Mouse (Mus musculus) midbrain, postnatal 0 days (tissue): ENCODE measurements around the gene Wrap53. TPM values are rescaled to one million over a fixed set of nuclear protein-coding genes. Genes with fewer than 3 reads are reported as not detected.

Experiments
- ATAC-seq: fragments of 200-750 bp; cut with Nextera tagmentation; 2 replicates; pipeline ENCODE4 v1.8.0; 2017; ENCODE audit warnings: moderate number of reproducible peaks, mild to moderate bottlenecking, moderate TSS enrichment, moderate library complexity; ENCODE audit not compliant: low FRiP score
- DNase-seq: peaks from one replicate; pipeline ENCODE4 v3.0.0-alpha.2; 2015; ENCODE audit warnings: low spot score
- H3K27ac ChIP-seq: fragments of 300-500 bp; sonication (generic); 2 replicates; pipeline ENCODE4 v1.5.1; 2014; ENCODE audit warnings: low read depth, mild to moderate bottlenecking, low read length, mixed read lengths
- H3K27me3 ChIP-seq: fragments of 300-500 bp; sonication (generic); 2 replicates; pipeline ENCODE4 v1.6.1; 2014; ENCODE audit warnings: low read length, control low read depth, mixed read lengths; ENCODE audit not compliant: insufficient read depth
- H3K36me3 ChIP-seq: fragments of 300-500 bp; sonication (generic); 2 replicates; pipeline ENCODE4 v1.6.1; 2014; ENCODE audit warnings: low read length, control low read depth, mixed read lengths; ENCODE audit not compliant: insufficient read depth
- H3K4me1 ChIP-seq: fragments of 300-500 bp; sonication (generic); 2 replicates; pipeline ENCODE4 v1.6.1; 2014; ENCODE audit warnings: mild to moderate bottlenecking, control low read depth, antibody characterized with exemption, low read length, mixed read lengths; ENCODE audit not compliant: insufficient read depth
- H3K4me2 ChIP-seq: fragments of 300-500 bp; sonication (generic); 2 replicates; pipeline ENCODE4 v1.6.1; 2014; ENCODE audit warnings: low read depth, mild to moderate bottlenecking, low read length, mixed read lengths; ENCODE audit not compliant: poor library complexity, severe bottlenecking
- H3K4me3 ChIP-seq: fragments of 300-500 bp; sonication (generic); 2 replicates; pipeline ENCODE4 v1.5.1; 2014; ENCODE audit warnings: low read depth, mild to moderate bottlenecking, low read length, moderate library complexity
- H3K9ac ChIP-seq: fragments of 300-500 bp; sonication (generic); replicated peaks from 2 replicates; pipeline ENCODE4 v1.6.1; 2014; ENCODE audit warnings: mild to moderate bottlenecking, low read length, moderate library complexity, mixed read lengths; ENCODE audit not compliant: poor library complexity, severe bottlenecking
- H3K9me3 ChIP-seq: fragments of 300-500 bp; sonication (generic); 2 replicates; pipeline ENCODE4 v1.6.1; 2016; ENCODE audit warnings: low read length, control low read depth
- CTCF ChIP-seq: IDR thresholded peaks from 2 replicates; pipeline ENCODE4 v1.5.1; 2016; ENCODE audit warnings: antibody characterized with exemption, mild to moderate bottlenecking
- WGBS: fragments of 180-500 bp; shearing (Covaris S2); extraction: QIAGEN DNeasy Blood & Tissue Kit; methylation state at CpG from one replicate; pipeline ENCODE4 v1.1.7; 2014; 5-methylcytosine and 5-hydroxymethylcytosine counted together
- polyA plus RNA-seq: library from polyadenylated mRNA; unstranded; fragments of >200 nt; fragmentation: Nextera tagmentation; extraction: Ambion mirVana; gene quantifications from 2 replicates; pipeline ENCODE4 v1.2.1, GENCODE M21; 2015
- total RNA-seq: library from RNA; depleted of rRNA; stranded (reverse); fragments of >200 nt; gene quantifications from 2 replicates; pipeline ENCODE4 v1.2.3, GENCODE M21; 2014

Gene Wrap53
- total and polyA plus RNA-seq, 2 experiments from 2014 or later, result 14.2 to 15.7 TPM

DNA sequence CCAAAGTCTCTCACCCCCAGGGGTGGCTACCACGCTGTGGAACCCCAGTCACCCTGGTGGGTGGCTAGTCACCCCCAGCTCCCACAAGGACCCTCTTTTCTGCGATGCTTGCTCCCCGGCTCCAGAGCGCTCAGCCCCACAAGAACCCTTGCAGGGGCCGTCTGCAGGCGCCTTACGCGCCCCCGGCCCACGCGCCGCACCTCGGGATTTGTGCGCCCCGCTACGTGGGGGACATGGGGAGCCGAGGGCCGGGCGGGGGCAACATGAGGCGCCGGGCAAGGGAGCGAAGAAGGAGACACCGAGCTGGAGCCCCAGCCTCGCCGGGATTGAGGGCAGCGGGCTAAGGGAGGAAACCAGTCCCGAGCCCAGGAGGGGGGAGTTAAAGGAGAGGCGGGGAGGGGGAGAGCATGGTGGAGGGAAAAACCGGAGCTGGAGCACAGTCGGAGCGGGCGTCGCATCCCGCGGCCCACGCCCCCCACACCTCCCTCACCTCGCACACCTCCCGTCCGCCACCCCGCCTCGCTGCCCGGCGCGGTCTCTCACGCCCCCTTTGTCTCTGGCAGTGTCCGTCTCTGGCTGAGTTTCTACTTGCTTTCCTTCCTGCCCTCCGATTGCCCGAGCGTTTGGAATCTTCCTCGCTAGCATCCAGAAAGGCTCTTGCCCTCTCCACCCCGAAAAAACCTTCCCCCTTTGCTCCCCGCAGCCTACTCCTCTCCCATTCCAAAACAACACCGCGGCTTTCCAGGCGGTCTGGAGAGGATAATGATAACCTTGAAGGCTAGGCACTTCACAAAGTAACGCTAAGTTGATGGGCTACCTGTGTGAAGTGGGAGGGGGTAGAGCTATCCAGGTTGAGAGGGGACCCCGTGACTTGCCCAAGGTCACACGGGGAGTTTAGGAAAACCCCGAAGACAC lies 19.9 kb downstream of the Wrap53 start, which contains the start of gene Efnb3:
Gene Efnb3 (minus strand): TSS at position 355 of the 915 bp plus-strand sequence.
- peak within 1 kb of the TSS; percentile 98 for H3K9ac ChIP-seq
- H3K36me3 ChIP-seq, result peaks cover 22% of the 10 kb centered on the region
- H3K4me2 ChIP-seq, result peak within 1 kb of the TSS; percentile 83
- no peaks in the 10 kb centered on the region for H3K9me3 ChIP-seq
- H3K27ac ChIP-seq, result peak within 1 kb of the TSS; percentile 91
- H3K4me3 ChIP-seq, result peak within 1 kb of the TSS; percentile 91
- WGBS, result 1% methylated on average over 51 of the region's 59 CpGs
- no peaks in the 10 kb centered on the region for H3K27me3 ChIP-seq
- ATAC-seq (peak; percentile 56), DNase-seq (peak; percentile 82)
- H3K4me1 ChIP-seq, result peaks cover 34% of the 10 kb centered on the region
- TF ChIP-seq CTCF, result no peak

DNA sequence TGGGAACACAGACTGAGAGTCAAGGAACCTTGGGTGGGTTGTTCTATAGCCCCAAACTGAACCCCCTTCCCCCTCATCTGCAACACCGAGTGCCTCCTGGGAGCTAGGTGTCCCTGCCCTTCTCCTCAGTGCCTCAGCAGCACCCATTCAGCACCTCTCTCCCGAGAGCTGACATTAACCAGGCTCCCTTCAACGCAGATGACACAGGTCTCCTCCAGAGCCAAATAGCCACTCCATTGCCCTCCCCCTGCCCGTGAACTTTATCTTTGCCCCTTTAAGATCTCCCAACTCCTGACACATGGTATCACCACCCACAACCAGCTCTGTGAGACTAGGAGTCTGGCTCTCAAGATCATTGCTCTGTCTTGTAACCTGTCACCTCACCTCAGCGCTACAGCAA lies 20.9 kb downstream of the Wrap53 start:
- 4% methylated on average over 5 of the region's 5 CpGs for WGBS
- DNase-seq (no peak), ATAC-seq (no peak)
- H3K9me3 ChIP-seq, result no peaks in the 10 kb centered on the region
- H3K4me1 ChIP-seq, result peaks cover 37% of the 10 kb centered on the region
- H3K36me3 ChIP-seq, result peaks cover 29% of the 10 kb centered on the region
- peak overlapping the region; percentile 91 for H3K4me3 ChIP-seq
- peak overlapping the region; percentile 98 for H3K9ac ChIP-seq
- peak overlapping the region; percentile 91 for H3K27ac ChIP-seq
- peak overlapping the region; percentile 83 for H3K4me2 ChIP-seq
- TF ChIP-seq CTCF, result no peak
- no peaks in the 10 kb centered on the region for H3K27me3 ChIP-seq

DNA sequence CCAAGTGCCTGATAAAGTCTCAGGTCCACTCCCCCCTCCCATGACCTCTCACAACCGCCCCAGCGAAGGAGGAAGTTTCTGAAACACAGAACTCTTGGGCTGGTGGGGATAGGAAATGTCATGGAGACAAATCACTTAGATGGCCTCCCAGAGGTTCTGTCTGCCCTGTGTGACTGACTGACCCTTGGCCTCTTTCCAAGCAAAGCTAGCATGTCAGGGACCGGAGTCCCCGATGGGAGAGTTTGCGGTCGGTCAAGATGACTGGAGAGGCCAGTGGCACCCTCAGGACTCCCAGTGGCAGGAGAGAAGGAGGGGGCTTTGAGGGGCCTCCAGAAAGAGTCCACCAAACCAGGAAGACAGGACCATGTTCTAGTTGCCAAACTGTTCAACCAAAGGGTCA lies 21.3 kb downstream of the Wrap53 start:
- WGBS, result 11% methylated on average over 6 of the region's 6 CpGs
- peak overlapping the region; percentile 91 for H3K27ac ChIP-seq
- peak overlapping the region; percentile 83 for H3K4me2 ChIP-seq
- H3K36me3 ChIP-seq, result peaks cover 28% of the 10 kb centered on the region
- no peaks in the 10 kb centered on the region for H3K27me3 ChIP-seq
- no peaks in the 10 kb centered on the region for H3K9me3 ChIP-seq
- H3K9ac ChIP-seq, result peak overlapping the region; percentile 98
- no peak for DNase-seq
- TF ChIP-seq CTCF, result no peak
- no peak for ATAC-seq
- H3K4me1 ChIP-seq, result peaks cover 39% of the 10 kb centered on the region
- H3K4me3 ChIP-seq, result peak overlapping the region; percentile 91

DNA sequence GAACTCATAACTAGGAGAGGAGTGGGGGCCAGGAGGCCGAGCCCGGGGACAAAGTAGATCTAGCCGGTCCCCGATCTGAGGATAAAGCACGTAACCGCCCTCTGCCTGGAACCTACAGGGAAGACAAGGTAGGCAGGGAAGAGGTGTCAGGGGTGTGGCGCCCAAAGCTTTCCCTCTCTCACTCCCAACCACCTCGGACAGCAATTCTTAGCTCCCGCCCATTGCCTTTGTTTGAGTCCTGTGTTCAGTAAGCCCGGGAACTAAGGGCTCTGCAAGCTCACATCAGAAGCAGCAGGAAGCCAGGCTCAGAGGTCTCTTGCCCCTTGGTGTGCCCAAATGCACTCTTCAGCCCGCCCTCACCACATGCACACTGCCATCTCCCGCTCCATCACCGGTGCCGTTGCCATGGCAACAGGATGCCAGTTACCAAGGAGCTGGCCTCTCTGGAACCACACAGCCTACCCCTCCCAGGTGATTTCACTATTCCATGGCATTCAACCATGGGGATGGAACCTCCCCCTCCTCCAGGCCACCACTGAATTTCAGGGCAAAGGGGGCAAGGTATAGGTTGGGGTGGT lies 22.6 kb downstream of the Wrap53 start:
- no peaks in the 10 kb centered on the region for H3K27me3 ChIP-seq
- peak overlapping the region; percentile 61 for H3K9ac ChIP-seq
- peak overlapping the region; percentile 91 for H3K4me3 ChIP-seq
- H3K36me3 ChIP-seq, result peaks cover 23% of the 10 kb centered on the region
- peak overlapping the region; percentile 65 for H3K27ac ChIP-seq
- no peak for TF ChIP-seq CTCF
- ATAC-seq, result no peak
- WGBS, result 8% methylated on average over 14 of the region's 14 CpGs
- H3K9me3 ChIP-seq, result no peaks in the 10 kb centered on the region
- peak overlapping the region; percentile 83 for H3K4me2 ChIP-seq
- H3K4me1 ChIP-seq, result peaks cover 51% of the 10 kb centered on the region
- peak; percentile 83 for DNase-seq

DNA sequence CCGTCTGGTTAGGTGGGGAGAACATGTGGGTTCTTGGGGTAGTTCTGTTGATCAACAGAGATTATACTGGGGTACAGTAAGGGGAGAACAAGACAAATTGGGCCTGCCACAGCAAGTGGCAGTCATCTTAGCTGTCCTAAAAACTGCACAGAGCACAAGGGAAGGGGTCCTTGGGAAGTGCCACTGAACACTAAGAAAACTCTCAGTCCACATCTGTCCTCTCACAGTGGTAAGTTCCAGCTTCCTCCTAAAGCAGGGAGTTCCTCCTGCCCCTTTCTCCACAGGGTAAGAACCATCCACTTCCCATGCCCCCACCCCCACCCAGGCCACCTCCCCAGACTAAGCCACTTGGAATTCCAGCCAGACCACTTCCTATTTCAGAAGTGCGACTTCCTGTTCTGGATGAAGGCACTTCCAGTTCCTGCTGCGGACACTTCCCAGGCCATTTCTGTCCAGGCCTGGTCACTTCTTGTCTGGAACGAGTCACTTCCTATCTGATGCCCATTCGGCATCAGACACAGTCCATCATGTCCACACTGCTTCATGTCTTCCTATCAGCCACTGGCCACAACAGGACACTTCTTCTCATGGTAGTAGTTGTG lies 25.4 kb downstream of the Wrap53 start:
- H3K4me3 ChIP-seq, result no peak overlapping the region
- 0 out of 2 replicates have a peak overlapping the region, but pooled peaks have one; percentile 33 for H3K9ac ChIP-seq
- peaks cover 45% of the 10 kb centered on the region for H3K4me1 ChIP-seq
- no peaks in the 10 kb centered on the region for H3K27me3 ChIP-seq
- no peak for TF ChIP-seq CTCF
- ATAC-seq, result no peak
- WGBS, result 81% methylated on average over 5 of the region's 5 CpGs
- peak overlapping the region; percentile 51 for H3K27ac ChIP-seq
- no peak overlapping the region for H3K4me2 ChIP-seq
- peaks cover 23% of the 10 kb centered on the region for H3K36me3 ChIP-seq
- no peak for DNase-seq
- H3K9me3 ChIP-seq, result no peaks in the 10 kb centered on the region
